Mouse (Mus musculus) heart, postnatal 4 days (tissue): ENCODE data around the gene Actl10. TPM values are rescaled to one million over a fixed set of nuclear protein-coding genes. Genes with fewer than 3 reads are reported as not detected.
A peak's percentile ranks its signal among the peaks of the same experiment; 100 is the strongest.

Source experiments
- DNase-seq: peaks from one replicate; pipeline ENCODE4 v3.0.0; 2021
- total RNA-seq, 2 experiments: library from RNA; stranded (reverse); gene quantifications; 2 replicates each; pipeline ENCODE4 v1.2.3; 2021

The Actl10 gene
- total RNA-seq, 2 experiments from 2014 or later, result 0.17 TPM; not detected in 1

- DNase-seq, result peak; percentile 21
These were observed 32.6 kb downstream of the Actl10 start for GRCm38 (mm10) chr2:154583906-154584872.

DNA sequence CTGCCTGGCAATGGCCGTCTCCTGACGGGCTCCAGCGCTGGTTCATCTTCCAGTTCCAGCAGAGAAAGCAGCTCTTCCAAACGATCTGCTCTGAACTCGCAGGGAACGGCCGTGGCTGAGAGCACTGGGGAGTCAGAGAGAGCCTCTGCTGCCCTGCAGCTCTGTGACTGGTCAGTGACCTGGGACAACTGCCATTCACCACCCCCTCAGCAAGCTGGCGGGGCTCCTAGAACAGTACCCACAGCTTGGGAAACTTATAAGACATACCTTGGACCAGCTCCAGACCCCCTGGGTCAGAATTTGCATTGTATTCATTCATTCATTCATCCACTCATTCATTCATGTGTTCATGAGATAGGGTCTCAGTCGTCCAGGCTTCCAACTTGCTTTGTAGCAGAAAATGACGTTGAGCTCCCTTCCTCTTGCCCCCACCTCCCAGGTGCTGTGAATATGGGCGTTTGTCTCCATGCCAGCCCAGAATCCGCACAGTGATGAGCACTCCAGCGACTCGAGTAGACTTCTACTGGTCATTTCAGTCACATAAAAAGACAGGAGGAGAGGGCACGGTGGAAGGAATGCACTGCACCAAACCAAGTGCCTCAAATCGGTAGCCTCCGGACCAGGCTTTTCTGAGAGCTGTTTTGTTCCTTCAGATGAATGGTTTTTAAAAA is 33.5 kb downstream of the Actl10 start:
- no peak for DNase-seq

- DNase-seq, result peak; percentile 64
These were observed 34.8 kb downstream of the Actl10 start for GRCm38 (mm10) chr2:154586405-154586804.

DNA sequence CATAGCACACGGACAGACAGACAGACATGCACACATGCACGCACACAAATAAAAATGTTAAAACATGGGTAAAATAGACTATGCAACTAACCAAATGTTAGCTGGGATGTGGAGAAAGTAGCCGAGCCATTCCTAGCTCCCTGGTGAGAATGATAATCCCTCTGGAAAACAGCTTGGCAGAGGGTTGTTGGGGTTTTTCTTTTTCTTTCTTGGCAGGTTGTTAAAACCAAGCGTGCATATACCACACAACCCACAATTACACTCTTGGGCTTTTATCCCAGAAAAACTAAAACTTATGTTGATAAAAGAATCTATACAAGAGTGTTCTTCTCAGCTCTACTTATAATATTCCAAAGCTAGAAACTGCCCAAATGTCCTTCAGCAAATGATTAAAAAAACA is 37.5 kb downstream of the Actl10 start:
- DNase-seq, result no peak

DNA sequence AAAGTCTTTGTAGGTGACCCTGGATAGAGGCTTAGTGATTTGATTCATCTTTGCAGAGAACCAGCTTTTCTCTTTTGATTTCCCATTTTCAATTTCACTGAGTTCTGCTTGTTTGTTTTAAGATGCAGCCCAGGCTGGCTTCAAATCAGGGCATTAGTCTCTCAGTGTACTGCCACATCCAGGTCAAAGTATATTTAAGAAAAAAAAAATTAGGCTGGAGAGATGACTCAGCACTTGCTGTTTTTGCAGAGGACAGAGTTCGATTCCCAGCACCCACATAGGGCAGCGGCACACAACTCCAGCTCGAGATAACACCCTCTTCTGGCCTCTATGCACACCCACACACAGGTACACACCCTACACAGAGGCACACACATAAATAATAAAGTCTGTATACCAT is 39.7 kb downstream of the Actl10 start:
- DNase-seq, result no peak

- peak; percentile 49 for DNase-seq
These were observed 41.4 kb downstream of the Actl10 start for GRCm38 (mm10) chr2:154593025-154593424.

- peak; percentile 40 for DNase-seq
These were observed 44.2 kb downstream of the Actl10 start for GRCm38 (mm10) chr2:154595775-154596174.

DNA sequence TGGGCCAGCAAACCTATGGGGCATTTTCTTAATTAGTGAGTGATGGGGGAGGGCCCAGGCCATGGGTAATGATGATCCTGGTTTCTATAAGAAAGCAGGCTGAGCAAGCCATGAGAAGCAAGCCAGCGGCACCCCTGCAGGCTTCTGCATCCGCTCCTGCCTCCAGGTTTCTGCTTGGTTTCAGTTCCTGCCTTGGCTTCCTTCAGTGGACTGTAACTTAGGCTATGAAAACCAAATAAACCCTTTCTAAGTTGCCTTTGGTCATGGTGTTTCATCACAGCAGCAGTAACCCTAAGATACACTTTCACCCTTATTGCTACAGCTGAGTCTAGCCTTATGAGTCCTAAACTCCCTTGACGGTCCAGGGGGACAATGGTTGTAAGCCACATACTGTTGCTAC is 45.8 kb downstream of the Actl10 start:
- no peak for DNase-seq

DNA sequence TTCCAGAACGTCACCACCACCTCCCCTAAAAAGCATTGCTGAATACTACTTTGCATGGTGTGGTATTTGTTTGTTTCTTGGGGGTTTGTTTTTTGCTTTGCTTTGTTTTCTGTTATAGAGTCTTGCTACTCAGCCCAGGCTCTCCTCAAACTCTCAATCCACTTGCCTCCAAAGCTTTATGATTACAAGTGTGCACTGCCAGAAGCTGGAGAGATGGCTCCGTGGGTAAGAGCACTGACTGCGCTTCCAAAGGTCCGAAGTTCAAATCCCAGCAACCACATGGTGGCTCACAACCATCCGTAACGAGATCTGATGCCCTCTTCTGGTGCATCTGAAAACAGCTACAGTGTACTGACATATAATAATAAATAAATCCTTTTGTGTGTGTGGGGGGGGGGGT is 49.0 kb downstream of the Actl10 start:
- DNase-seq, result no peak

- DNase-seq, result no peak
These were observed 49.7 kb downstream of the Actl10 start for GRCm38 (mm10) chr2:154601324-154601723.

Other genes starting within 250 kb of the Actl10 start
- not detected for gene Bpifb9b, start 244.5 kb upstream of the Actl10 start, total RNA-seq
- 10 to 100 TPM in 1 of 2 experiments, 1 to 10 TPM in 1; 8.7 to 11.2 TPM for gene Cdk5rap1, start 178.8 kb upstream of the Actl10 start, total RNA-seq
- 10 to 100 TPM; 77.0 to 77.8 TPM for gene Snta1, start 143.7 kb upstream of the Actl10 start, total RNA-seq
- 10 to 100 TPM; 33.9 to 34.2 TPM for gene Cbfa2t2, start 115.3 kb upstream of the Actl10 start, total RNA-seq
- under 1 TPM in 1 of 2 experiments, not detected in 1; 0.81 TPM for gene 1700003F12Rik, start 4.7 kb upstream of the Actl10 start, total RNA-seq
- gene Necab3, start 7.1 kb downstream of the Actl10 start, total RNA-seq, result 1 to 10 TPM in 1 of 2 experiments, under 1 TPM in 1; 0.81 to 1.8 TPM
- gene E2f1, start 18.1 kb downstream of the Actl10 start, total RNA-seq, result 10 to 100 TPM; 32.3 to 35.6 TPM
- gene Pxmp4, start 51.9 kb downstream of the Actl10 start, total RNA-seq, result 10 to 100 TPM; 14.5 to 20.4 TPM
- gene Zfp341, start 61.5 kb downstream of the Actl10 start, total RNA-seq, result 1 to 10 TPM; 2.4 TPM
- not detected for gene 4930519P11Rik, start 61.7 kb downstream of the Actl10 start, total RNA-seq
- 100 to 1,000 TPM; 133 to 134 TPM for gene Chmp4b, start 99.9 kb downstream of the Actl10 start, total RNA-seq
- gene Gm14214, start 218.3 kb downstream of the Actl10 start, total RNA-seq, result not detected
- gene Raly, start 239.3 kb downstream of the Actl10 start, total RNA-seq, result 100 to 1,000 TPM; 212 to 222 TPM
- not detected for gene a, start 239.6 kb downstream of the Actl10 start, total RNA-seq